Mouse (Mus musculus): ENCODE data around the gene Tmem216.

Tmem216 gene

GRCm38 (mm10) chr19:10486264-10486738 is 69.7 kb downstream of the Tmem216 start:
- peak; percentile 88 for DNase-seq (ENCODE audit: low spot score)
